24 mouse cellular contexts compared by ENCODE assay signal in genomic region chr10:44383213-44383612, GRCm38 (mm10).
A peak's percentile ranks its signal among the peaks of the same experiment; 100 is the strongest.
DNase-seq lines count a peak whose midpoint lies in the region; ATAC-seq lines count a peak whose summit lies in the region.
"Had no signal": no experiment of that assay in that cellular context is flagged by ENCODE, and none has a peak within 500 bp of the region (broad histone marks: within the 10 kb centered on the region; RNA-seq: fewer than 3 reads in every experiment).

No protein-coding gene starts in this region.

- H3K9ac ChIP-seq in embryonic facial prominence, embryonic 13.5 days, result no peak overlapping the region
- H3K9ac ChIP-seq in hindbrain, embryonic 12.5 days, result no peak overlapping the region
- no peak overlapping the region for H3K9ac ChIP-seq in liver, embryonic 12.5 days
- H3K9ac ChIP-seq: forebrain, embryonic 12.5 days; forebrain, postnatal 0 days had no signal

- H3K4me2 ChIP-seq in embryonic facial prominence, embryonic 13.5 days, result no peak overlapping the region
- H3K4me2 ChIP-seq in hindbrain, embryonic 12.5 days (replicated peaks), result no peak overlapping the region
- no peak overlapping the region for H3K4me2 ChIP-seq in liver, embryonic 12.5 days
- H3K4me2 ChIP-seq: forebrain, embryonic 12.5 days had no signal

- H3K4me1 ChIP-seq in embryonic facial prominence, embryonic 13.5 days, result peaks cover 37% of the 10 kb centered on the region
- H3K4me1 ChIP-seq in embryonic facial prominence, embryonic 10.5 days, result peaks cover 31% of the 10 kb centered on the region
- peaks cover 12% of the 10 kb centered on the region for H3K4me1 ChIP-seq in hindbrain, embryonic 12.5 days
- H3K4me1 ChIP-seq in liver, embryonic 12.5 days, result peaks cover 15% of the 10 kb centered on the region

- no peaks in the 10 kb centered on the region for H3K9me3 ChIP-seq in embryonic facial prominence, embryonic 13.5 days
- no peaks in the 10 kb centered on the region for H3K9me3 ChIP-seq in embryonic facial prominence, embryonic 10.5 days
- no peaks in the 10 kb centered on the region for H3K9me3 ChIP-seq in hindbrain, embryonic 12.5 days (replicated peaks)
- no peaks in the 10 kb centered on the region for H3K9me3 ChIP-seq in liver, embryonic 12.5 days (replicated peaks)
- H3K9me3 ChIP-seq: forebrain, embryonic 10.5 days; forebrain, embryonic 12.5 days; G1E had no signal

- H3K4me3 ChIP-seq in embryonic facial prominence, embryonic 13.5 days, result no peak overlapping the region
- H3K4me3 ChIP-seq in embryonic facial prominence, embryonic 10.5 days, result no peak overlapping the region
- H3K4me3 ChIP-seq in hindbrain, embryonic 12.5 days, result no peak overlapping the region
- no peak overlapping the region for H3K4me3 ChIP-seq in liver, embryonic 12.5 days
- H3K4me3 ChIP-seq: forebrain, embryonic 10.5 days; forebrain, embryonic 12.5 days had no signal

- no peaks in the 10 kb centered on the region for H3K36me3 ChIP-seq in embryonic facial prominence, embryonic 13.5 days
- no peaks in the 10 kb centered on the region for H3K36me3 ChIP-seq in embryonic facial prominence, embryonic 10.5 days (replicated peaks)
- H3K36me3 ChIP-seq in hindbrain, embryonic 12.5 days, result no peaks in the 10 kb centered on the region
- no peaks in the 10 kb centered on the region for H3K36me3 ChIP-seq in liver, embryonic 12.5 days
- H3K36me3 ChIP-seq: forebrain, embryonic 10.5 days; forebrain, embryonic 12.5 days; G1E had no signal

- ATAC-seq in embryonic facial prominence, embryonic 13.5 days (ENCODE audit: insufficient number of reproducible peaks, insufficient read depth, low FRiP score, low TSS enrichment, low read depth), result 0 out of 2 replicates have a peak, but pooled peaks have one; percentile 56
- peak; percentile 12 for ATAC-seq in granulocyte monocyte progenitor cell, adult 5-6 weeks (replicated peaks; ENCODE audit: poor library complexity, severe bottlenecking)
- no peak for ATAC-seq in hindbrain, embryonic 12.5 days (ENCODE audit: low FRiP score)
- ATAC-seq in liver, embryonic 12.5 days, result no peak
- ATAC-seq: activated CD4-positive, CD25-positive, alpha-beta regulatory T cell, adult 4 months; CD4-positive, CD25-positive, alpha-beta regulatory T cell, adult 4 months; forebrain, embryonic 14.5 days; forebrain, postnatal 0 days; Patski had no signal

- no peaks in the 10 kb centered on the region for H3K27me3 ChIP-seq in embryonic facial prominence, embryonic 13.5 days
- H3K27me3 ChIP-seq in embryonic facial prominence, embryonic 10.5 days (replicated peaks; ENCODE audit: low read depth, poor library complexity, severe bottlenecking), result no peaks in the 10 kb centered on the region
- no peaks in the 10 kb centered on the region for H3K27me3 ChIP-seq in hindbrain, embryonic 12.5 days
- 0 out of 2 replicates have a peak, but pooled peaks cover 5% of the 10 kb centered on the region for H3K27me3 ChIP-seq in liver, embryonic 12.5 days (replicated peaks)
- H3K27me3 ChIP-seq: CH12.LX, Patski had no signal

- WGBS in embryonic facial prominence, embryonic 13.5 days, result 58% methylated on average over 10 of the region's 10 CpGs
- WGBS in embryonic facial prominence, embryonic 10.5 days, result 69% methylated on average over 10 of the region's 10 CpGs
- 73% methylated on average over 10 of the region's 10 CpGs for WGBS in hindbrain, embryonic 12.5 days
- WGBS in liver, embryonic 12.5 days (ENCODE audit: insufficient replicate concordance), result 69% methylated on average over 10 of the region's 10 CpGs

- no peak for DNase-seq in embryonic facial prominence, embryonic 10.5 days (ENCODE audit: low spot score)
- peak; percentile 83 for DNase-seq in fat pad, adult 2 months (ENCODE audit: extremely low read depth, low read depth, low spot score)
- DNase-seq: adrenal gland, adult 8-10 months; adrenal gland, postnatal 14 days; adrenal gland, postnatal 36 days; B cell, adult 2 months; cerebellum, adult 11-12 months; cerebellum, adult 2 months; cerebellum, adult 9-10 months; cerebellum, postnatal 10 days; cerebellum, postnatal 25 days; forebrain, postnatal 0 days had no signal

- H3K27ac ChIP-seq in embryonic facial prominence, embryonic 13.5 days, result no peak overlapping the region
- H3K27ac ChIP-seq in embryonic facial prominence, embryonic 10.5 days (replicated peaks), result no peak overlapping the region
- H3K27ac ChIP-seq in hindbrain, embryonic 12.5 days, result no peak overlapping the region
- no peak overlapping the region for H3K27ac ChIP-seq in liver, embryonic 12.5 days
- H3K27ac ChIP-seq: forebrain, embryonic 10.5 days; forebrain, embryonic 12.5 days had no signal

Comparison
In these comparisons a context has a peak if more than half of its experiments do, and no peak if none do; other contexts are left out.
1. ATAC-seq: peak in embryonic facial prominence, embryonic 13.5 days (single experiment) and granulocyte monocyte progenitor cell, adult 5-6 weeks (single experiment); none in hindbrain, embryonic 12.5 days (single experiment) and liver, embryonic 12.5 days (single experiment).